Mouse (Mus musculus) G1E (cell line): ENCODE results near the gene Aldh5a1.

Source experiments
- CTCF ChIP-seq: IDR thresholded peaks from 2 replicates; pipeline ENCODE4 v1.5.1; 2012; ENCODE audit warnings: low read depth, low read length, inconsistent platforms, mixed read lengths
- GATA1 ChIP-seq: IDR thresholded peaks from 2 replicates; pipeline ENCODE4 v1.6.1; 2012; ENCODE audit warnings: borderline replicate concordance, low read length, inconsistent platforms, mixed read lengths

DNA sequence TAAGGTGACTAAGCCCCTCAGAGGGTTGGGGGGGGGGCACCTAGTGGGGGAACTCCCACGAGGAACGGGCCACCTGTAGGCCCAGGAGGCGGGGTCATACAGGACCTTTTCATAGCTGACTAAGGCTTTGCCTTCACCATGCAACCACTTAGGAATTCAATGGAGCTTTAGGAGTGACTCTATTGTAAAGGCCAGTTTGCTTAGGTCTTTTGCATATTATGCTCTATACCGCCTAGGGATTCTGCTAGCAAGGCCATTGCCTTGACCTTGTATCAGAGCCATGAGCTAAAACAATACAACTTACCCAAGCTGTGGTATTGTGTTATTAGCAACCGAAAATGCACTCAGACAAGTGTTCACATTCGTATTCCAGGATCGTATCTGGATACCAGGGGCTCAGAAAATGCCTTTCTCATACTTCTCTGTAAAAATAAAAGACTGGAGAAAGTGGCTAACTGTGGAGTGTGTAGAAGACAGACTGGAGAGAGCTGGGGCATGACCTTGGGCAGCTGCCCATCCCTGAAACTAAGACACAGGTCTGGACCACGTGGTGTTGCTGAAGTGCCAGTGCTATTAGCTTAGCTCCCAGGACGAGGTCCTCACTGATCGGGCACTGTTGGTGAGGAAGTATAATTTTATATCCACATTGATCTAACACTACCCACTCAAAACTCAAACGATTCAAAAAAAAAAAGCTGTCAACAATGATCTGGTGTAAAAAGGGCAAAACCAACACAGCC is 30.5 kb downstream of the Aldh5a1 start:
- TF ChIP-seq GATA1 (no peak), CTCF (no peak)
